Mouse (Mus musculus) hindbrain, embryonic 14.5 days (tissue): ENCODE measurements around the gene Kctd6. TPM values are rescaled to one million over a fixed set of nuclear protein-coding genes. Genes with fewer than 3 reads are reported as not detected.

Source experiments
- ATAC-seq: fragments of 200-750 bp; cut with Nextera tagmentation; 2 replicates; pipeline ENCODE4 v1.8.0; 2017; ENCODE audit warnings: moderate number of reproducible peaks, mild to moderate bottlenecking, moderate TSS enrichment, moderate library complexity; ENCODE audit not compliant: low FRiP score
- DNase-seq: peaks from one replicate; pipeline ENCODE4 v3.0.0-alpha.2; 2015; ENCODE audit warnings: low spot score
- H3K27ac ChIP-seq: fragments of 300-500 bp; sonication (generic); 2 replicates; pipeline ENCODE4 v1.5.1; 2014; ENCODE audit warnings: mild to moderate bottlenecking, moderate library complexity
- H3K27me3 ChIP-seq: fragments of 300-500 bp; sonication (generic); 2 replicates; pipeline ENCODE4 v1.6.1; 2014; ENCODE audit warnings: mild to moderate bottlenecking, low read length, mixed read lengths; ENCODE audit not compliant: control insufficient read depth, insufficient read depth
- H3K36me3 ChIP-seq: fragments of 300-500 bp; sonication (generic); replicated peaks from 2 replicates; pipeline ENCODE4 v1.6.1; 2014; ENCODE audit not compliant: control insufficient read depth, insufficient read depth
- H3K4me1 ChIP-seq: fragments of 300-500 bp; sonication (generic); replicated peaks from 2 replicates; pipeline ENCODE4 v1.6.1; 2014; ENCODE audit warnings: antibody characterized with exemption, low read length, mixed read lengths; ENCODE audit not compliant: control insufficient read depth, insufficient read depth
- H3K4me2 ChIP-seq: fragments of 300-500 bp; sonication (generic); replicated peaks from 2 replicates; pipeline ENCODE4 v1.6.1; 2014; ENCODE audit warnings: mild to moderate bottlenecking, moderate library complexity
- H3K4me3 ChIP-seq: fragments of 300-500 bp; sonication (generic); replicated peaks from 2 replicates; pipeline ENCODE4 v1.5.1; 2014; ENCODE audit warnings: mild to moderate bottlenecking, low read length
- H3K9ac ChIP-seq: fragments of 300-500 bp; sonication (generic); 2 replicates; pipeline ENCODE4 v1.6.1; 2014
- H3K9me3 ChIP-seq: fragments of 300-500 bp; sonication (generic); 2 replicates; pipeline ENCODE4 v1.6.1; 2016; ENCODE audit warnings: low read length; ENCODE audit not compliant: control insufficient read depth
- WGBS: fragments of 180-500 bp; shearing (Covaris S2); extraction: QIAGEN DNeasy Blood & Tissue Kit; methylation state at CpG from one replicate; pipeline ENCODE4 v1.1.7; 2014; 5-methylcytosine and 5-hydroxymethylcytosine counted together
- polyA plus RNA-seq: library from polyadenylated mRNA; unstranded; fragments of >200 nt; fragmentation: Nextera tagmentation; extraction: Ambion mirVana; gene quantifications from 2 replicates; pipeline ENCODE4 v1.2.1, GENCODE M21; 2014

The Kctd6 gene
- polyA plus RNA-seq, 1 experiment from 2014 or later = 16.2 TPM

DNA sequence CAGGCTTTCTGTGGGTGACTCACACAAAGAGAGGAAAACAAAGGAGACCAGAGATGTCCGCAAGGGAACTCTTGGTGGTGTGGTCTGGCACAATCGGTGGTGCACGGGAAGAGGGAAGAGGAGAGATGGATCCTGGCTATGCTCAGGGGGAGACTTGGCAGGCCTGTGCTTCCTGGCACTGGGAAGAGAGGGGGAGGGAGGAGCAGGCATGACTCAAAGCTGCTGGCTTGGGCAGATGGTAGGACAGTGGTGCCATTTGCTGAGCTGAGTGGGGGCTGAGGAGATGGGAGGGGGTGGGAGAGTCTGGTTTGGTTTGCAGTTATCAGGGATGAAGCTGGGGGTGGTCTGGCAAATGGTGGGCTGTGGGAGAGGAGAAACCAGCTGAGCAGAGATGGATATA is 5.1 kb upstream of the Kctd6 start:
- Histone ChIP-seq H3K9ac (no peak overlapping the region), H3K27ac (no peak overlapping the region), H3K4me3 (no peak overlapping the region), H3K27me3 (no peaks in the 10 kb centered on the region), H3K9me3 (no peaks in the 10 kb centered on the region), H3K36me3 (no peaks in the 10 kb centered on the region), H3K4me1 (no peaks in the 10 kb centered on the region), H3K4me2 (no peak overlapping the region)
- ATAC-seq (no peak), DNase-seq (no peak)
- WGBS = 54% methylated on average over 3 of the region's 3 CpGs

DNA sequence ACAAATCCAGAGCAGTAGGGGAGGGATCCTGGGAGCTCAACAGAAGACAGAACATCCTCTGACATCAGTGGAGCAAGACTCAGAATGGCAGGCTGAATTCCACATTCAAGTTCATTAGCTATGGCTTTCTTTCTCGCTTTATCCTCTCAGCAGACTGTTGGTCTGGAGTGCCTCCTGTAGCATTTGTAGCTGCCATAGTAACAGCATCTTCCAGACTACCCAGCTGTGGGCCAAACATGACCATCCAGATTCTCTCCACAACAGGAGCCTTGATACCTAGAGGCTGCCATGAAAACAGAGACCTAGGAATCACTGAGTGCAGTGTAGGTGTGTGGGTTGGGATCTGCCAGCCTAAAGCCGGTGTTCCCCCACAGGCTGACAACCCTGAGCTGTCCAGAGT is 4.0 kb upstream of the Kctd6 start:
- Histone ChIP-seq H3K9me3 (no peaks in the 10 kb centered on the region), H3K9ac (no peak overlapping the region), H3K4me2 (no peak overlapping the region), H3K4me1 (peaks cover 3% of the 10 kb centered on the region), H3K27ac (no peak overlapping the region), H3K27me3 (no peaks in the 10 kb centered on the region), H3K36me3 (no peaks in the 10 kb centered on the region), H3K4me3 (no peak overlapping the region)
- DNase-seq (no peak), ATAC-seq (no peak)
- 83% methylated on average over 2 of the region's 2 CpGs for WGBS

DNA sequence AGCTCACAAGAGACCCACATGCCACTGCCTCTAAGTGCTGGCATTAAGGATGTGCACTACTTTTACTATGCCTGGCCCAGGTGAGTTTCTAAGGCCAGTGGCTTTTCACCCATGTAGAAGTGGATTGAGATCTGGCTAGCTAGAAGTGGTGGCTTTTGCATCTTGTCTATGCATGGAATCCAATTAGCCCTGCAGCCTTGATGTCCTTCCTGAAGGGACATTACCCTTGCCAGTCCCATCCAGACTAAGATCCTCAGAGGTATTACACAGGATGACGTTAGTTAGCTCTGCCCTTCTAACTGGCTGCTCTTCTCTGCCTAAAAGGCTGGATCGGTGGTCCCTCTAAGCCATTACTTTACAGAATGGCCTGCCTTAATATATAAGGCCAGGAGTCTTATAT is 944 bp upstream of the Kctd6 start:
- ATAC-seq (no peak), DNase-seq (no peak)
- Histone ChIP-seq H3K9me3 (no peaks in the 10 kb centered on the region), H3K4me1 (peaks cover 17% of the 10 kb centered on the region), H3K27me3 (peaks cover 12% of the 10 kb centered on the region), H3K27ac (no peak overlapping the region), H3K9ac (no peak overlapping the region), H3K4me3 (no peak overlapping the region), H3K36me3 (no peaks in the 10 kb centered on the region), H3K4me2 (no peak overlapping the region)
- 82% methylated on average over 2 of the region's 2 CpGs for WGBS

DNA sequence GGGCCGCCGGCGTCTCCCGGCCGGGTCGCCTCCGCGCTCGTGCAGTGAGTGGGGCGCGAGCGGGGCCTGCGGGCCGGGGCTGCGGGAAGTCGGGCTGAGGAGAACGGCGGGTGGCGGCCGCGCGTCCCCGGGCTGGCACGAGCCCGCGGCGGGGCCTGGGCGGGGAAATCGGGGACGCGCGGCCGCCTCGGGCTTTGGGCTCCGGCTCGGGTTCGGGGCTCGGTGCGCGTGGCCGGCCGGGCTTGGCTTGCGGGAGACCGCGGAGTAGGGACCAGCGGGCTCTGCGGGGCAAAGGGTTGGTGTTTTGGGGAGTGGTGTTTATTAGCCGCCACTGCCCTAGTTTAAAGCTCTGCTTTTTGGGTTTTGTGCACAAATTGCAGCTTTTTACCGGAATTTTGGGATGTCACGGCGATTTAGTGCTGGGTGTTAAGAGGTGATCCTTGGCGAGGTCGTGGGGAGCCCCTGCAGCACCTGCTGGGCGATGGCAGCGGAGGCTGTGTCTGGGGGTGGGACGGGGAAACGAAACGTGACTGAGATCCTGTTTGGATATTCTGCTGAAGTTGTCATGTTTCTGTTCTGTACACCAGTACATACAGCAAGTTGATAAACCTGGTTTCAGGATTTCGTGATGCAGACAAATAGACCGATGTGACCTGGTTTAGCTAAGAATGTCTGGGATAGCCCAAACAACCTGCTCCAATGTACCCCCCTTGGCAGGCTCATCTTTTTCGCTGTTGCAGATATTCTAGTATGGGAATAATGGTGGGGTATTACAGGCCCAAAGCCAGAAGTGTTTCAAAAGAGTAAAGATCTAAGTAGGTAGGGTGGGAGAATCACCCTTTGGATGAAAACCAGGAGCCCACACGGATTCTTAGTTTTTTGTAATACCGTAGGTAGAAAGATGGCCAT is 613 bp downstream of the Kctd6 start:
- Histone ChIP-seq H3K27ac (peak overlapping the region; percentile 93), H3K4me2 (peak overlapping the region; percentile 69), H3K9me3 (no peaks in the 10 kb centered on the region), H3K4me3 (peak overlapping the region; percentile 50), H3K9ac (peak overlapping the region; percentile 78), H3K36me3 (no peaks in the 10 kb centered on the region), H3K4me1 (peaks cover 25% of the 10 kb centered on the region), H3K27me3 (peaks cover 12% of the 10 kb centered on the region)
- WGBS = 2% methylated on average over 52 of the region's 63 CpGs
- peak; percentile 76 for DNase-seq
- ATAC-seq = peak; percentile 85

DNA sequence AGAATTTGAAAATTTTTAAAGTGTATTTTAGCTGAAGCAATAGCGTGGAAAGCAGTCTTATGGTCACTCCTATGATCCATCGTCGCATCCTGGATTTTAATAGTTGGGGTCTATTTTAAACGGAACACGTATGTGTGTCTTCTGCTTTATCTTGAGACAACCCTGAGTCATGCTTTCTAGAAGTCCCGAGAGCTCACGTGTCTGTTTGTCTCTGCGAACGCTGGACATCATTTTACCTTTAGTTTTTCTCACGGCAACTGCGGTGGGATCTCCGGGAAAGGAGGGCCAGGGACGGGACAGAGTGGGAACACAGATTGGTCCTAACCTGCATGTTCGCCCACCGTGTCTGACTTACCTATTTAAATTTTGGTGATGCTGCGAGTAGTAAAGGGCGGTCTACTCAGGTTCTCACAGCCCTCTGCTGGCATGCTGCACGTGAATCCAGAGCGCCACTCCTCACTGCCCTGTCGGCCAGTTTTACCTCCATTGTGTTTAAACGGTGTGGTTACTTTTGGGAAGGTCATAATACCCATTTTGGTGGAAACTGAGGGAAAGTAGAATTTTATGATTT is 1.4 kb downstream of the Kctd6 start:
- DNase-seq = no peak
- 18% methylated on average over 21 of the region's 21 CpGs for WGBS
- no peak for ATAC-seq

DNA sequence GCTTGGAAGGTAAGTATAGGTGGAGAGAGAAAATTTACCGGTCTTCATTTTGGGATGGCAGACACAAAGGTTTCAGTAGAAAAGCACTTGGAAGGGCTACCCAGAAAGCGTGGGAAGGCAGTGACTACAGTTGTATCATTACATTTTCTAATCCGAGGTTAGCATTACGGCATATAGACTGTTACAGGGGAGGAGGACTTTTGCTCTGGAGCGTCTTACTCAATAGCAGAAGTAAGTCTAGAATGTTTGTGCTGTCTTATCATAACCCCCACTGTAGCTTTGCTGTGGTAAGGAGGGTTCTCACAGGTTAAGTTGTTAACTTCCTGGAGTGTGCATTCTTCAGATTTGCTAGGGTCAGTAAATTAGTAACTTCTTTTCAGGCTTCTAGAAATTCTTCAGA is 2.2 kb downstream of the Kctd6 start:
- DNase-seq (no peak), ATAC-seq (no peak)
- Histone ChIP-seq H3K27me3 (peaks cover 12% of the 10 kb centered on the region), H3K4me1 (peaks cover 28% of the 10 kb centered on the region), H3K4me2 (peak overlapping the region; percentile 69), H3K9me3 (no peaks in the 10 kb centered on the region), H3K36me3 (no peaks in the 10 kb centered on the region), H3K9ac (no peak overlapping the region), H3K4me3 (no peak overlapping the region), H3K27ac (no peak overlapping the region)
- 79% methylated on average over 5 of the region's 5 CpGs for WGBS

More for the DNA sequence above, 1.4 kb downstream of the Kctd6 start:
- Histone ChIP-seq H3K4me3 (peak overlapping the region; percentile 50), H3K4me2 (peak overlapping the region; percentile 69), H3K27ac (no peak overlapping the region), H3K9ac (peak overlapping the region; percentile 78), H3K9me3 (no peaks in the 10 kb centered on the region), H3K27me3 (peaks cover 12% of the 10 kb centered on the region), H3K36me3 (no peaks in the 10 kb centered on the region), H3K4me1 (peaks cover 28% of the 10 kb centered on the region)

DNA sequence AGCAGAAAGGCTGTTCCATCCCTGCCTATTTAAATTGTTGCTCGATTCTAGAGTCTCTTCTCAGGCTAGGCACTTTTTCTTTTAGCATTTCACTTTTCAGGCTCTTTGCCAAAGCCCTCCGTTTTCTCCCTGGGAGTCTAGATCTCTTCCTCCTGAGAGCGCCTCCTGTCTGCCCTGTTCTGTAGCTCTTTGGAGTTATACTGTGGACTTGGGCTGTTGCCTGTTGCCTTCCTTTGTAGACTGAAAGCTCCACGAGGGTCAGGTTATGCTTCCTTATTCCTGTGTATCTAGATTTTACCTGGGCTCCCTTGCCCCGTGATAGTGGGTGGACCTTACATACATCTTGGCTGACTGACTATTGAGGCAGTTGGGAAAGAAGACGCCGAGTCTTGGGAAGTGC is 4.3 kb downstream of the Kctd6 start:
- Histone ChIP-seq H3K4me2 (peak overlapping the region; percentile 4; the same call in 1 of the 2 replicates), H3K27ac (no peak overlapping the region), H3K4me3 (no peak overlapping the region), H3K4me1 (peaks cover 28% of the 10 kb centered on the region), H3K36me3 (peaks cover 6% of the 10 kb centered on the region), H3K27me3 (peaks cover 12% of the 10 kb centered on the region), H3K9ac (no peak overlapping the region), H3K9me3 (no peaks in the 10 kb centered on the region)
- DNase-seq = no peak
- 32% methylated on average over 7 of the region's 7 CpGs for WGBS
- ATAC-seq = no peak

DNA sequence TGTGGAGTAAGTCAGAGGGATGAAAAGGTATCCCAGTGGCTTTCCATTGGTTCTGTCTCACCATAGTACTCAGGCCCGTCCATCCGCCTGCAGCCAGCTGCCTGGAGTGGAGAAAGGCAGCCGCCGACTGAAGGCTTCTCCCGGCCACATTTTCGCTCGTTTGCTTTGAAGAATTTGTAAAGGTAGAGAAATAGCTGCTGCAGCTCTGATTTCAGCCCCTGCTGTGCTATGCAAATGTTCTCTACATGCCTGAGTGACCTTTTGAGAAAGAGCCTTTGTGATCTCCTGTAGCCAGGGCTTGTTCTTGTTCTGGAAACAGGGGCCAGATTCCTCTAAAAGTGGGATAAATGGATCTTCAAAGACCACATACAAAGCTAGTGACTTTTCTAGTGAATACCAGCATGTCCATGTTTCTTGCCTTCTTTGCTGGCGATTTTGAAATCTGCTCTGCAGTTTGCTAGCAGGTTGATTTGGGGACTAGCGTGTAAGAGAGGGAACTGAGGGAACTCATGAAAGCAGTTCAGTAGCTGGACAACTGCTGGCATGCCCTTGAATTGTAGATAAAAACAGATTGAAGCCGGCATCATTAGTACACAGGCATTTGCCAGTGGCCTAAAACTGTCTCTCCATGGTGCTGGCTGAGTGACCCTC is 4.9 kb downstream of the Kctd6 start:
- WGBS = 7% methylated on average over 10 of the region's 10 CpGs
- Histone ChIP-seq H3K36me3 (peaks cover 9% of the 10 kb centered on the region), H3K9ac (0 out of 2 replicates have a peak overlapping the region, but pooled peaks have one; percentile 9), H3K9me3 (no peaks in the 10 kb centered on the region), H3K4me1 (peaks cover 28% of the 10 kb centered on the region), H3K27ac (no peak overlapping the region), H3K4me3 (no peak overlapping the region), H3K4me2 (peak overlapping the region; percentile 4; the same call in 1 of the 2 replicates), H3K27me3 (peaks cover 12% of the 10 kb centered on the region)
- ATAC-seq (no peak), DNase-seq (no peak)

DNA sequence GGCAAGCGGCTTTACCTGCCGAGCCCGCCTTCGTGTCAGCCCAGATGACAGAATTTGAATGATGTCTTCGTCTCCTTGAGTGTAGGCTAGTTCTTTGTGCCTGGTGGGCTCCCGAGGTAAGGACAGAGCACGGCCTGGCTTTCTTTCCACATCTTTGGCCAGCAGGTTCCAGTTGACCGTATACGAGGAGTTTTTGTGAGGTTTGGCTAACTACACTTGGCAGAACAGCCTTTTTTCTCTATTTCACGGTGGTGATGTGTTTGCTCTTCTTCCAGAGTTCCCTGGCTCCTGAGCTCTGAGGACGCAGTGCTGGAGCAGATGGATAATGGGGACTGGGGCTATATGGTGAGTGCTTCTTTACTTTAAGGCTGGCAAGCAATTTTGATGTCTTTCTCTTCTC is 5.9 kb downstream of the Kctd6 start:
- ATAC-seq (no peak), DNase-seq (no peak)
- 30% methylated on average over 11 of the region's 11 CpGs for WGBS
- Histone ChIP-seq H3K4me3 (no peak overlapping the region), H3K27me3 (peaks cover 12% of the 10 kb centered on the region), H3K27ac (no peak overlapping the region), H3K4me1 (peaks cover 26% of the 10 kb centered on the region), H3K9ac (no peak overlapping the region), H3K9me3 (no peaks in the 10 kb centered on the region), H3K36me3 (peaks cover 12% of the 10 kb centered on the region), H3K4me2 (no peak overlapping the region)
